Mouse (Mus musculus): ENCODE data around the gene Rfx5. TPM values are rescaled to one million over a fixed set of nuclear protein-coding genes. Genes with fewer than 3 reads are reported as not detected.

Rfx5 gene
- polyA plus RNA-seq, 1 experiment, result 3.5 TPM

DNA sequence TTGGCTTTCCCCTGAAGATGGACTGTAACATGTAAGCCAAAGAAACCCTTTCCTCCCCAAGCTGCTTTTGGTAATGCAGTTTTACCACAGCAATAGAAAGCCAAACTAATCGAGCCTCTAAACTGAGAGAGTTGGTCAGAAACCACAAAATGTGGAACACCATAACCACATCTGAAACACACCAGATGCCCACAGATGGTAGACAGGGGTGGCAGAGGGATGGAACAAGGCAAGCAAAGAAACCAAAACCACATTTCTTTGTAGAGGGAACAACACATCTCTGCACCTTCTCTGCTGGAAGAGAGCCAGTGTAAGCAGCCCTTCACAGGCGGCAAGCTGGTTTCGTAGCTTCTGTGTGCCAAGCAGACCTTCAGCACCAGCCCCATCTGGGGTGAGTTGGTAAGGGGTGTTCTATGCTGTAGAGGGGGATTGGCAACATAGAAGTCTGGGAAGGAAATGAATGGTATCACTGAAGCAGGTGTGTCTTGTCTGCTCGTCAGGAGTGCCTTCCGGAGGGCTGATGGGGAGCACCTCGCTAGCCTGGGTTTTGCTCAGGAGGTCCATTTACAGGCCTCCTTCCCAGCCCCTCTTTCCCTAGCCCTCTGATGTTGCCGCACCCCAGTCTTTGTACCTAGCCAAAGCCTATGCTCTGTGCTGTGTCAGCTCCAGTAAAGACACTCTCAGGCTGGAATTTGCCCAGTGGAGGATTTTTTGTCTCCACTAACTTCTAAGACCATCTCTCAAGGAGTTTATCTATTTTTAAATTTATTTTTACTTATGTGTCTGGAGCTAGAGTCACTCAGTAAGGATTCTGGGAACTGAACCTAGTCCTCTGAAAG lies 37.8 kb upstream of the Rfx5 start:
- Histone ChIP-seq H3K4me2 (ENCODE audit: low read depth) (no peak overlapping the region), H3K27me3 (ENCODE audit: control insufficient read depth, insufficient read depth, insufficient read length) (peaks cover 23% of the 10 kb centered on the region), H3K4me3 (no peak overlapping the region), H3ac (ENCODE audit: control insufficient read depth, insufficient read length) (no peak overlapping the region), H3K36me3 (ENCODE audit: control insufficient read depth, insufficient read depth) (no peaks in the 10 kb centered on the region), H3K79me2 (ENCODE audit: control insufficient read depth, insufficient read depth) (no peaks in the 10 kb centered on the region)
- TF ChIP-seq MYOD1 (IDR thresholded peaks at IDR 0.05; ENCODE audit: control insufficient read depth in 1 of 3, insufficient read length in 2 of 3, low read depth in 2 of 3) (no peak), POLR2AphosphoS2 (IDR thresholded peaks at IDR 0.05; ENCODE audit: insufficient read length, low read depth) (no peak), SRF (IDR thresholded peaks at IDR 0.05; ENCODE audit: control insufficient read depth, insufficient read length, low read depth) (no peak), MYOG (IDR thresholded peaks at IDR 0.05; ENCODE audit: control insufficient read depth in 1 of 3, insufficient read depth in 1 of 3, insufficient read length in 2 of 3, low read depth in 2 of 3) (no peak), POLR2A (IDR thresholded peaks at IDR 0.05; ENCODE audit: insufficient read length, low read depth) (no peak), USF1 (IDR thresholded peaks at IDR 0.05; ENCODE audit: low read depth) (no peak), TCF3 (IDR thresholded peaks at IDR 0.05; ENCODE audit: insufficient read length, low read depth) (no peak), MAX (IDR thresholded peaks at IDR 0.05; ENCODE audit: low read depth) (no peak)

DNA sequence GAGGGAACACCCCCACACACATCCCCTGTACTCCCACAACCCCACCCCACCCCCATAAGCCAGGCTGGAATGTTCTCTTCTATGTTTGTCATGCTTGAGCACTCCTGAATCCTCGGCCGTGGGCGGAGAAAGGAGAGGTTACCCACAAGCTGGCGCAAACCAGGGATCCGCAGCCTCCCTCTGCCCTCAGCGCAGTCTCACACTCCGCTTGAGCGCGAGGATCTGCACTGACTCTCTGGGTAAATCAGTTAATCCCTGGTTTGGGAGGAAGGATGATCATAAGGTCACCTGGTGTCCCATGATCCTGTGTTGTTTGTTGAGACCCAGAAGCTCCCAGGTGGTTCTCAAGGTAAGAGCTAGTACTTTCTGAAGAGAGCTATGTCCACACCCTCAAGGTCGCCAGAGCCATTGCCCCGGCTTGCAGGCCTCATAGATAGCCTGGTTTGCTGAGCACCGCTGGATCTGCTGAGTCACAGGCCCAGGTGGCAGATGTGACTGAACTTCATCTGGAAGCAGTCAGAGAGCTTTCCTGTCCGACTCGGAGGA lies 36.0 kb upstream of the Rfx5 start:
- Histone ChIP-seq H3K4me3 (no peak overlapping the region), H3K79me2 (ENCODE audit: control insufficient read depth, insufficient read depth) (no peaks in the 10 kb centered on the region), H3ac (ENCODE audit: control insufficient read depth, insufficient read length) (no peak overlapping the region), H3K36me3 (ENCODE audit: control insufficient read depth, insufficient read depth) (no peaks in the 10 kb centered on the region), H3K4me2 (ENCODE audit: low read depth) (no peak overlapping the region), H3K27me3 (ENCODE audit: control insufficient read depth, insufficient read depth, insufficient read length) (peaks cover 34% of the 10 kb centered on the region)
- TF ChIP-seq TCF12 (IDR thresholded peaks at IDR 0.05; ENCODE audit: insufficient read depth, poor library complexity, severe bottlenecking) (no peak), REST (IDR thresholded peaks at IDR 0.05; ENCODE audit: insufficient read depth, insufficient read length) (no peak), CEBPB (IDR thresholded peaks at IDR 0.05; ENCODE audit: insufficient read depth, poor library complexity, severe bottlenecking) (no peak), MYOD1 (IDR thresholded peaks at IDR 0.05; ENCODE audit: control insufficient read depth in 1 of 3, insufficient read length in 2 of 3, low read depth in 2 of 3) (no peak), SRF (IDR thresholded peaks at IDR 0.05; ENCODE audit: control insufficient read depth, insufficient read length, low read depth) (no peak), TCF3 (IDR thresholded peaks at IDR 0.05; ENCODE audit: insufficient read length, low read depth) (no peak), POLR2A (IDR thresholded peaks at IDR 0.05; ENCODE audit: insufficient read length, low read depth) (no peak), MAX (IDR thresholded peaks at IDR 0.05; ENCODE audit: low read depth) (no peak), E2F4 (IDR thresholded peaks at IDR 0.05; ENCODE audit: insufficient read depth) (no peak), USF1 (IDR thresholded peaks at IDR 0.05; ENCODE audit: low read depth) (no peak), POLR2AphosphoS2 (IDR thresholded peaks at IDR 0.05; ENCODE audit: insufficient read length, low read depth) (no peak), MYOG (IDR thresholded peaks at IDR 0.05; ENCODE audit: control insufficient read depth in 1 of 3, insufficient read depth in 1 of 3, insufficient read length in 2 of 3, low read depth in 2 of 3) (no peak)

- H3K4me2 ChIP-seq (ENCODE audit: low read depth), result no peak overlapping the region
- H3K4me3 ChIP-seq, result no peak overlapping the region
- H3K79me2 ChIP-seq (ENCODE audit: control insufficient read depth, insufficient read depth), result no peaks in the 10 kb centered on the region
- H3ac ChIP-seq (ENCODE audit: control insufficient read depth, insufficient read length), result no peak overlapping the region
- no peak for TF ChIP-seq POLR2A (IDR thresholded peaks at IDR 0.05; ENCODE audit: insufficient read length, low read depth)
- no peak for TF ChIP-seq MYOD1 (IDR thresholded peaks at IDR 0.05; ENCODE audit: control insufficient read depth in 1 of 3, insufficient read length in 2 of 3, low read depth in 2 of 3)
- TF ChIP-seq USF1 (IDR thresholded peaks at IDR 0.05; ENCODE audit: low read depth), result no peak
- TF ChIP-seq CEBPB (IDR thresholded peaks at IDR 0.05; ENCODE audit: insufficient read depth, poor library complexity, severe bottlenecking), result no peak
- TF ChIP-seq SRF (IDR thresholded peaks at IDR 0.05; ENCODE audit: control insufficient read depth, insufficient read length, low read depth), result no peak
- no peak for TF ChIP-seq TCF12 (IDR thresholded peaks at IDR 0.05; ENCODE audit: insufficient read depth, poor library complexity, severe bottlenecking)
- no peak for TF ChIP-seq TCF3 (IDR thresholded peaks at IDR 0.05; ENCODE audit: insufficient read length, low read depth)
- TF ChIP-seq MYOG (IDR thresholded peaks at IDR 0.05; ENCODE audit: control insufficient read depth in 1 of 3, insufficient read depth in 1 of 3, insufficient read length in 2 of 3, low read depth in 2 of 3), result no peak
- H3K27me3 ChIP-seq (ENCODE audit: control insufficient read depth, insufficient read depth, insufficient read length), result peaks cover 37% of the 10 kb centered on the region
- no peaks in the 10 kb centered on the region for H3K36me3 ChIP-seq (ENCODE audit: control insufficient read depth, insufficient read depth)
Observed at GRCm38 (mm10) chr3:94918845-94919244, 35.0 kb upstream of the Rfx5 start.

GRCm38 (mm10) chr3:94921104-94921503 lies 32.8 kb upstream of the Rfx5 start:
- no peak for TF ChIP-seq REST (IDR thresholded peaks at IDR 0.05; ENCODE audit: insufficient read depth, insufficient read length)
- TF ChIP-seq MAX (IDR thresholded peaks at IDR 0.05; ENCODE audit: low read depth), result no peak
- no peak for TF ChIP-seq USF1 (IDR thresholded peaks at IDR 0.05; ENCODE audit: low read depth)
- no peak for TF ChIP-seq TCF12 (IDR thresholded peaks at IDR 0.05; ENCODE audit: insufficient read depth, poor library complexity, severe bottlenecking)
- TF ChIP-seq POLR2AphosphoS2 (IDR thresholded peaks at IDR 0.05; ENCODE audit: insufficient read length, low read depth), result no peak
- TF ChIP-seq CEBPB (IDR thresholded peaks at IDR 0.05; ENCODE audit: insufficient read depth, poor library complexity, severe bottlenecking), result no peak
- no peak for TF ChIP-seq SRF (IDR thresholded peaks at IDR 0.05; ENCODE audit: control insufficient read depth, insufficient read length, low read depth)
- no peak for TF ChIP-seq TCF3 (IDR thresholded peaks at IDR 0.05; ENCODE audit: insufficient read length, low read depth)
- no peak for TF ChIP-seq MYOG (IDR thresholded peaks at IDR 0.05; ENCODE audit: control insufficient read depth in 1 of 3, insufficient read depth in 1 of 3, insufficient read length in 2 of 3, low read depth in 2 of 3)
- peaks cover 28% of the 10 kb centered on the region for H3K27me3 ChIP-seq (ENCODE audit: control insufficient read depth, insufficient read depth, insufficient read length)
- no peaks in the 10 kb centered on the region for H3K36me3 ChIP-seq (ENCODE audit: control insufficient read depth, insufficient read depth)
- no peak overlapping the region for H3K4me3 ChIP-seq
- no peaks in the 10 kb centered on the region for H3K79me2 ChIP-seq (ENCODE audit: control insufficient read depth, insufficient read depth)
- no peak overlapping the region for H3ac ChIP-seq (ENCODE audit: control insufficient read depth, insufficient read length)
- H3K4me2 ChIP-seq (ENCODE audit: low read depth), result no peak overlapping the region

Measured in myocyte (in vitro differentiated cells).